Mouse (Mus musculus) layer of hippocampus, adult 2 months (tissue): Measurements from ENCODE around the gene Dnaic1. TPM values are rescaled to one million over a fixed set of nuclear protein-coding genes. Genes with fewer than 3 reads are reported as not detected.
A peak's percentile ranks its signal among the peaks of the same experiment; 100 is the strongest.

Experiments
- DNase-seq, 2 experiments: peaks; one replicate each; pipeline ENCODE4 v3.0.0; 2022; ENCODE audit warnings: low spot score in 2 of 2
- H3K27ac ChIP-seq: fragments of 200-600 bp; 2 replicates; pipeline ENCODE4 v1.8.1; 2022
- H3K4me3 ChIP-seq: fragments of 200-600 bp; 2 replicates; pipeline ENCODE4 v1.8.1; 2022; ENCODE audit warnings: mild to moderate bottlenecking
- CTCF ChIP-seq: fragments of 200-600 bp; conservative IDR thresholded peaks from 2 replicates; pipeline ENCODE4 v1.8.1; 2022; ENCODE audit warnings: antibody characterized with exemption, mild to moderate bottlenecking, moderate library complexity
- total RNA-seq, 2 experiments: library from RNA; stranded (reverse); gene quantifications; 2 replicates each; pipeline ENCODE4 v1.2.3; 2021

The Dnaic1 gene
- total RNA-seq, 2 experiments from 2014 or later: 7.7 to 8.3 TPM

GRCm38 (mm10) chr4:41552529-41552928, 17.0 kb upstream of the Dnaic1 start:
- no peak overlapping the region for H3K27ac ChIP-seq

GRCm38 (mm10) chr4:41553116-41553515, 16.5 kb upstream of the Dnaic1 start:
- DNase-seq: no peak
- TF ChIP-seq CTCF: no peak
- Histone ChIP-seq H3K27ac (no peak overlapping the region), H3K4me3 (no peak overlapping the region)

More at GRCm38 (mm10) chr4:41552529-41552928, 17.0 kb upstream of the Dnaic1 start:
- no peak overlapping the region for H3K4me3 ChIP-seq
- TF ChIP-seq CTCF: peak; percentile 91
- DNase-seq: peak; percentile 63 to 68

GRCm38 (mm10) chr4:41554994-41555663, 14.4 kb upstream of the Dnaic1 start:
- peak in 1 of 2 experiments; percentile 36 for DNase-seq
- peak overlapping the region; percentile 16; the same call in 1 of the 2 replicates for H3K27ac ChIP-seq
- H3K4me3 ChIP-seq: no peak overlapping the region
- TF ChIP-seq CTCF: no peak; the same call in 1 of the 2 replicates

- TF ChIP-seq CTCF: no peak
- Histone ChIP-seq H3K4me3 (no peak overlapping the region), H3K27ac (peak overlapping the region; percentile 28; the same call in 1 of the 2 replicates)
- DNase-seq: no peak
Measured at GRCm38 (mm10) chr4:41556311-41556953, 13.1 kb upstream of the Dnaic1 start.

GRCm38 (mm10) chr4:41557092-41557491, 12.5 kb upstream of the Dnaic1 start:
- peak overlapping the region; percentile 36 for H3K27ac ChIP-seq
- no peak for TF ChIP-seq CTCF
- H3K4me3 ChIP-seq: no peak overlapping the region
- DNase-seq: peak in 1 of 2 experiments; percentile 29

GRCm38 (mm10) chr4:41563297-41563696, 6.3 kb upstream of the Dnaic1 start:
- no peak for TF ChIP-seq CTCF
- Histone ChIP-seq H3K27ac (no peak overlapping the region), H3K4me3 (no peak overlapping the region)
- no peak for DNase-seq

GRCm38 (mm10) chr4:41566123-41566522, 3.5 kb upstream of the Dnaic1 start:
- Histone ChIP-seq H3K4me3 (no peak overlapping the region; the same call in 1 of the 2 replicates), H3K27ac (no peak overlapping the region)
- no peak for DNase-seq
- TF ChIP-seq CTCF: no peak

GRCm38 (mm10) chr4:41568239-41568638, 1.3 kb upstream of the Dnaic1 start:
- peak overlapping the region; percentile 96 for H3K27ac ChIP-seq
- peak overlapping the region; percentile 71 for H3K4me3 ChIP-seq
- no peak for TF ChIP-seq CTCF
- DNase-seq: peak; percentile 34 to 41

GRCm38 (mm10) chr4:41568682-41569410, 729 bp upstream of the Dnaic1 start:
- TF ChIP-seq CTCF: no peak
- peak overlapping the region; percentile 96 for H3K27ac ChIP-seq
- peak in 1 of 2 experiments; percentile 47 for DNase-seq
- peak overlapping the region; percentile 71 for H3K4me3 ChIP-seq

GRCm38 (mm10) chr4:41571490-41571889, 1.9 kb downstream of the Dnaic1 start:
- Histone ChIP-seq H3K4me3 (no peak overlapping the region), H3K27ac (no peak overlapping the region)
- peak; percentile 59 for TF ChIP-seq CTCF
- no peak for DNase-seq

- no peak overlapping the region for H3K27ac ChIP-seq
- DNase-seq: no peak
- H3K4me3 ChIP-seq: no peak overlapping the region
- TF ChIP-seq CTCF: no peak
Measured at GRCm38 (mm10) chr4:41573492-41573891, 3.9 kb downstream of the Dnaic1 start.

GRCm38 (mm10) chr4:41575914-41576313, 6.3 kb downstream of the Dnaic1 start:
- H3K4me3 ChIP-seq: no peak overlapping the region
- no peak overlapping the region for H3K27ac ChIP-seq
- no peak for DNase-seq
- TF ChIP-seq CTCF: no peak

GRCm38 (mm10) chr4:41583353-41583752, 13.8 kb downstream of the Dnaic1 start:
- Histone ChIP-seq H3K4me3 (no peak overlapping the region), H3K27ac (no peak overlapping the region)
- no peak for TF ChIP-seq CTCF
- no peak for DNase-seq
